Mouse (Mus musculus): ENCODE measurements around the gene Wasf2. TPM values are rescaled to one million over a fixed set of nuclear protein-coding genes. Genes with fewer than 3 reads are reported as not detected.

Wasf2 gene
- polyA plus RNA-seq, 1 experiment = 62.0 TPM

DNA sequence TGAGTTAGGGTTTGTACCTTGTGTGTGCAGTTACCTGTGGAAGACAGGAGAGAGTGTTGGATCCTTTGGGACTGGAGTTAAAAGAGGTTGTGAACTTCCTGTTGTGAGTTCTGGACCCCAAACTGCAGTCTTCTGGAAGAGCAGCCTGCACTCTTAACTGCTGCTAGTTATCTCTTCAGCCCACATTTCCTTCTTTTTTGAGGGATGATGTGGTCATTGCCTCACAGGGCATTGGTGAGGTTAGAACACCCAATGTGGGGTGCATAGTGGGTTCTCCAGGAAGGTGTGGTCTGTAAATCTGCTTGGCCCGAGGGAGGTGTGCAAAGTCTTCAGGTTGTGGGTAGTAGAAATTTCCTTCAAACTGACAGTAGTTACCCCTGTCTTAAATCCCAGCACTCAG, 114.0 kb downstream of the Wasf2 start:
- H3K27me3 ChIP-seq (ENCODE audit: control insufficient read depth, insufficient read depth, insufficient read length) = no peaks in the 10 kb centered on the region
- H3ac ChIP-seq (ENCODE audit: control insufficient read depth, insufficient read length) = no peak overlapping the region
- H3K36me3 ChIP-seq (ENCODE audit: control insufficient read depth, insufficient read depth) = no peaks in the 10 kb centered on the region
- H3K4me3 ChIP-seq = no peak overlapping the region
- no peaks in the 10 kb centered on the region for H3K79me2 ChIP-seq (ENCODE audit: control insufficient read depth, insufficient read depth)
- no peak for TF ChIP-seq POLR2AphosphoS2 (IDR thresholded peaks at IDR 0.05; ENCODE audit: insufficient read length, low read depth)
- no peak for TF ChIP-seq E2F4 (IDR thresholded peaks at IDR 0.05; ENCODE audit: insufficient read depth)
- no peak overlapping the region for H3K4me2 ChIP-seq (ENCODE audit: low read depth)

DNA sequence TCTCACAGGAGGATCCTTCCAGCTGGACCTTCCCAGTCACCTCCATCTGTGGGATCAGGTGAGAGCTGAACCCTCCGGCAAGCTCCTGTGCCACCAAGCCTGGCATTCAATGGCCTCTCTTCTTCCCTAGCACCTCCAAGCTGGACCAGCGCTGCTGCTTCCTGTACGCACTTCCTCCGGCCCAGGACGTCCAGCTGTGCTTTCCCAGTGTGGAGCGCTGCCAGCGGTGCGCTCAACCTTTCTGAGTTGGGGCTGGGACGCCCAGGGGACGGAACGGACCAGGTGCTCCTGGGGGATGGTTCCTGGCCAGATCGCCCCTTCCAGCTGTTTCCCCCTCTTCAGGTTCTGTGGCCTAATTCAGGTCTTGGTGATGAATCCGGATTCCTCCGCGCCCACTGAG, 116.8 kb downstream of the Wasf2 start:
- Histone ChIP-seq H3K4me2 (ENCODE audit: low read depth) (no peak overlapping the region), H3K4me3 (no peak overlapping the region)

GRCm38 (mm10) chr4:133247806-133248449, 117.6 kb downstream of the Wasf2 start:
- Histone ChIP-seq H3ac (ENCODE audit: control insufficient read depth, insufficient read length) (no peak overlapping the region), H3K36me3 (ENCODE audit: control insufficient read depth, insufficient read depth) (no peaks in the 10 kb centered on the region), H3K79me2 (ENCODE audit: control insufficient read depth, insufficient read depth) (no peaks in the 10 kb centered on the region), H3K4me2 (ENCODE audit: low read depth) (no peak overlapping the region), H3K4me3 (no peak overlapping the region), H3K27me3 (ENCODE audit: control insufficient read depth, insufficient read depth, insufficient read length) (no peaks in the 10 kb centered on the region)
- TF ChIP-seq TCF12 (IDR thresholded peaks at IDR 0.05; ENCODE audit: insufficient read depth, poor library complexity, severe bottlenecking) (no peak), SRF (IDR thresholded peaks at IDR 0.05; ENCODE audit: control insufficient read depth, insufficient read length, low read depth) (no peak), MAX (IDR thresholded peaks at IDR 0.05; ENCODE audit: low read depth) (no peak), POLR2AphosphoS2 (IDR thresholded peaks at IDR 0.05; ENCODE audit: insufficient read length, low read depth) (no peak), E2F4 (IDR thresholded peaks at IDR 0.05; ENCODE audit: insufficient read depth) (no peak), TCF3 (IDR thresholded peaks at IDR 0.05; ENCODE audit: insufficient read length, low read depth) (no peak), USF1 (IDR thresholded peaks at IDR 0.05; ENCODE audit: low read depth) (no peak), POLR2A (IDR thresholded peaks at IDR 0.05; ENCODE audit: insufficient read length, low read depth) (no peak), MYOG (IDR thresholded peaks at IDR 0.05; ENCODE audit: control insufficient read depth in 1 of 3, insufficient read depth in 1 of 3, insufficient read length in 2 of 3, low read depth in 2 of 3) (no peak), REST (IDR thresholded peaks at IDR 0.05; ENCODE audit: insufficient read depth, insufficient read length) (no peak), MYOD1 (IDR thresholded peaks at IDR 0.05; ENCODE audit: control insufficient read depth in 1 of 3, insufficient read length in 2 of 3, low read depth in 2 of 3) (no peak), CEBPB (IDR thresholded peaks at IDR 0.05; ENCODE audit: insufficient read depth, poor library complexity, severe bottlenecking) (no peak)

More for the DNA sequence above, 116.8 kb downstream of the Wasf2 start:
- Histone ChIP-seq H3K27me3 (ENCODE audit: control insufficient read depth, insufficient read depth, insufficient read length) (no peaks in the 10 kb centered on the region), H3K79me2 (ENCODE audit: control insufficient read depth, insufficient read depth) (no peaks in the 10 kb centered on the region), H3ac (ENCODE audit: control insufficient read depth, insufficient read length) (no peak overlapping the region), H3K36me3 (ENCODE audit: control insufficient read depth, insufficient read depth) (no peaks in the 10 kb centered on the region)
- no peak for TF ChIP-seq MYOD1 (IDR thresholded peaks at IDR 0.05; ENCODE audit: control insufficient read depth in 1 of 3, insufficient read length in 2 of 3, low read depth in 2 of 3)
- TF ChIP-seq CEBPB (IDR thresholded peaks at IDR 0.05; ENCODE audit: insufficient read depth, poor library complexity, severe bottlenecking) = no peak
- no peak for TF ChIP-seq MAX (IDR thresholded peaks at IDR 0.05; ENCODE audit: low read depth)

Other genes with a start within 250 kb of the Wasf2 start
- 23.4 TPM for gene Stx12, start 246.0 kb upstream of the Wasf2 start, polyA plus RNA-seq (2012; fragmentation: generic; extraction: Trizol)
- gene Fam76a, start 207.9 kb upstream of the Wasf2 start, polyA plus RNA-seq (2012; fragmentation: generic; extraction: Trizol) = 13.0 TPM
- not detected for gene Fgr, start 156.4 kb upstream of the Wasf2 start, polyA plus RNA-seq (2012; fragmentation: generic; extraction: Trizol)
- gene Ahdc1, start 119.2 kb upstream of the Wasf2 start, polyA plus RNA-seq (2012; fragmentation: generic; extraction: Trizol) = 58.2 TPM
- 0.22 TPM for gene Cd164l2, start 81.6 kb downstream of the Wasf2 start, polyA plus RNA-seq (2012; fragmentation: generic; extraction: Trizol)
- gene Gpr3, start 82.0 kb downstream of the Wasf2 start, polyA plus RNA-seq (2012; fragmentation: generic; extraction: Trizol) = 0.40 TPM
- gene Map3k6, start 110.3 kb downstream of the Wasf2 start, polyA plus RNA-seq (2012; fragmentation: generic; extraction: Trizol) = 4.6 TPM
- gene Sytl1, start 132.6 kb downstream of the Wasf2 start, polyA plus RNA-seq (2012; fragmentation: generic; extraction: Trizol) = 3.4 TPM
- 66.9 TPM for gene Tmem222, start 147.3 kb downstream of the Wasf2 start, polyA plus RNA-seq (2012; fragmentation: generic; extraction: Trizol)
- gene Wdtc1, start 223.0 kb downstream of the Wasf2 start, polyA plus RNA-seq (2012; fragmentation: generic; extraction: Trizol) = 53.1 TPM
- 23.3 TPM for gene Slc9a1, start 239.2 kb downstream of the Wasf2 start, polyA plus RNA-seq (2012; fragmentation: generic; extraction: Trizol)

Data from myocyte (in vitro differentiated cells).